Mouse (Mus musculus): ENCODE data around the gene Olfr1394. TPM values are rescaled to one million over a fixed set of nuclear protein-coding genes. Genes with fewer than 3 reads are reported as not detected.
"Not testable (repeated sequence)": the region's sequence is repeated elsewhere in the genome, so short reads cannot be mapped to it uniquely, and the experiment has no call there.

Gene Olfr1394
- polyA plus RNA-seq, 1 experiment = not detected

DNA sequence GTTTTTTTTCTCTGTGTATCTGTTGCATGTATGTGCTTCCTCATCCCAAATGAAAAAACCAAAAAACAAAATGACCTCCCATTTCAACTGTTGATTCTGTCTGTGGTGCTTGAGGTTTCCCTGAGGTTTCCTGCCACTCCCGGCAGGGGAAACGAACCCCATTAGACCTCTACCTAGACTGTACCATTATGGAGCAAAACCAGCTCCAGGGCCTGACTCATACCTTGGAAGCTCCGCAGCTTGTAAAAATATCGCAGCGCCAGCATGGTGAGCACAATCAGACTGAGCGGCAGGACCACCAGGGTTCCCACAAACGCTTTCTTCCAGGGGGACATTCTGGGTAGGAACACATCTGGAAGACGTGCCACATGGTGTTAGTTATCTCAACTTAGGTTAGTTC, 21.2 kb downstream of the Olfr1394 start:
- Histone ChIP-seq H3K4me1 (ENCODE audit: control insufficient read depth, insufficient read depth, insufficient read length, low read length) (peaks cover 30% of the 10 kb centered on the region), H3K4me3 (ENCODE audit: insufficient read depth, low read depth, low read length) (no peak overlapping the region), H3K27ac (replicated peaks; ENCODE audit: low read depth, low read length) (peak overlapping the region; percentile 64)

DNA sequence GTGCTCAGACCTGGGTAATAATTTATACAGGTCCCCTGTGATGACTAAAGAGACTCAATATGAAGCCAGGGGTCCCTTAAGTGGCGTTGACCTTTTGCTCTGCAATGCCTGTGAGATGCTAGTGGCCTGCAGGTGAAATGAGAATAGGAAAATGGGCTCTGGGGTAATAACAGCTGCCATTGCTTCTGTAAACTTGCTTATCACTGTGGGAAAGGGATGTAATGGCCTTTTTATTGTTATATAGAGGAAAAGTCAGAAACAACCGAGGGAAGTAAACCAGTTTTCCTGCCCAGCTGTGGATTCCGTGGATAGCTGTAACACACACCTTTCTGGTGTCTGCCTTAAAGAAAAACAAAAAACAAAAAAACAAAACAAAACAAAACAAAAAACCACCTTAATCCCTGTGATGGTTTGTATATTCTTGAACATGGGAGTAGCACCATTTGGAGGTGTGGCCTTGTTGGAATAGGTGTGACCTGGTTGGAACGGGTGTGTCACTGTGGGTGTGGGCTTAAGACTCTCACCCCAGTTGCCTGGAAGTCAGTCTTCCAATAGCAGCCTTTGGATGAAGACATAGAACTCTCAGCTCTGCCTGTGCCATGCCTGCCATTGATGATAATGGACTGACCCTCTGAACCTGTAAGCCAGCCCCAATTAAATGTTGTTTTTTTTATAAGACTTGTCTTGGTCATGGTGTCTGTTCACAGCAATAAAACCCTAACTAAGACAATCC, 22.0 kb downstream of the Olfr1394 start:
- H3K4me3 ChIP-seq (ENCODE audit: insufficient read depth, low read depth, low read length) = not testable (repeated sequence)
- H3K4me1 ChIP-seq (ENCODE audit: control insufficient read depth, insufficient read depth, insufficient read length, low read length) = peaks cover 32% of the 10 kb centered on the region
- H3K27ac ChIP-seq (replicated peaks; ENCODE audit: low read depth, low read length) = peak overlapping the region; percentile 64; the same call in 1 of the 2 replicates

DNA sequence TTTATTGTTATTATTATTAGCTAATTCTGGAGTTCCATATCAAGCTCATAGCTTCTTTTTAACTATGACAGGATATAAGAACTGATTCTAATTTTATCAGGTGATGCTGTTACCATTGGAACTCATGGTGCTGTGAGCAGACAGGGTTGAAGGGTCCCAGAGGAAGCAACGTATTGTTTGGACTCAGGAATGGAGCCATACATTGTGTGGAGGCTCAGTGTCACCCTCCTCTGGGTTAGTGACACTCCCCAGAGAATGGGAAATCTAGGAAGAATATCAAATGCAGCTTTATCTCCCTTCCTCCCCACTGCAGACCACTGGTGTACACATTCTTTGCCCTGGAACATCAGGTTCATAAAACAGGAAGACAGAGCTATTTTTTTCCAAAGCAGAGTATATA, 29.0 kb downstream of the Olfr1394 start:
- Histone ChIP-seq H3K27ac (replicated peaks; ENCODE audit: low read depth, low read length) (peak overlapping the region; percentile 99), H3K4me3 (ENCODE audit: insufficient read depth, low read depth, low read length) (0 out of 2 replicates have a peak overlapping the region, but pooled peaks have one; percentile 61), H3K4me1 (ENCODE audit: control insufficient read depth, insufficient read depth, insufficient read length, low read length) (peaks cover 7% of the 10 kb centered on the region)

DNA sequence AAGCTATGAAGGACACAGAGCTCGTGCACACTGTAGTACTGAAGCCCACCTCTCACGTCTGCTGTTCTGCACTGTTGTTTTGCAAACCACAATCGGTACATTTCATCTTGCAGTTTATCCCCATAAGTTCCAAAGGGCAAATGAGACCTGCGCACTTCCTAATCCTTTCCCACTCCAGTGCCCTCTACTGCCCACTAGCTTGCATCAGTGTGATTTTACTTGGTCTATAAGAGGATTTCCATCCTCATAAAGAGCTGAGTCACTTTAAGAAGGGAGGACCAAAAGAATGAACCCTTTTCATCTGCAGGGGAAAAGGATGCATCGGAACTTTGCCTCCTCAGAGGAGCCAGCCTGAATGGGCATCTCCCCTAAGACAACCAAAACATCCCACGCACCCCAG, 32.3 kb downstream of the Olfr1394 start:
- H3K27ac ChIP-seq (replicated peaks; ENCODE audit: low read depth, low read length) = peak overlapping the region; percentile 99
- H3K4me1 ChIP-seq (ENCODE audit: control insufficient read depth, insufficient read depth, insufficient read length, low read length) = peaks cover 2% of the 10 kb centered on the region; the same call in 1 of the 2 replicates
- H3K4me3 ChIP-seq (ENCODE audit: insufficient read depth, low read depth, low read length) = peak overlapping the region; percentile 61

DNA sequence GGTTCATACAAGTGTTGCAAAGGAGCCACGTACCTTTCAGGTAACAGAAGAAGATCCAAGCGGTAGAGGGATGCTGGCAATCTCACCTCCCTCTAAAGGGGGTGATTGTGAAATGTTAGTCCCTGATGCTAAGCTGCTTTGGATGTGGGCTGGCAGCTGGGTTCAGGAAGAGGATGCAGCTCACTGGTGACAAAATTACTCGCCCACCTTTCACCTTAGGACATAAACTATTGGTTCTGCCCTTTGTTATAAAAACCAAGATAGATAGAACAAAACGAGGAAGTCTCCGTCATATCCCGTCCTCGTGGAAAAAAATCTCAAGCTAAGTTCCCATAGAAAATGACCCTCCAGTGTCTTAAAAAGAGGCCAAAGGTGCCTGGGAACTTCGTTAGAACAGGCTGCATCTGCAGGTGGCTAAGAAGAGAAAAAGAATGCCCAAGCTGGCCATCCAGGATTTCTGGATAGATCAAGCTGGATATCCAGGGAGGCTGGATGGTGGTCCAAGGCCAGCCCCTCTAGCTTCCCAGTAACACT, 32.8 kb downstream of the Olfr1394 start, which contains the start of gene Btnl9:
Gene Btnl9 (minus strand): TSS at position 205 of the 534 bp plus-strand sequence.
- H3K4me3 ChIP-seq (ENCODE audit: insufficient read depth, low read depth, low read length) = peak within 1 kb of the TSS; percentile 61
- H3K4me1 ChIP-seq (ENCODE audit: control insufficient read depth, insufficient read depth, insufficient read length, low read length) = peaks cover 2% of the 10 kb centered on the region; the same call in 1 of the 2 replicates
- H3K27ac ChIP-seq (replicated peaks; ENCODE audit: low read depth, low read length) = peak within 1 kb of the TSS; percentile 99

DNA sequence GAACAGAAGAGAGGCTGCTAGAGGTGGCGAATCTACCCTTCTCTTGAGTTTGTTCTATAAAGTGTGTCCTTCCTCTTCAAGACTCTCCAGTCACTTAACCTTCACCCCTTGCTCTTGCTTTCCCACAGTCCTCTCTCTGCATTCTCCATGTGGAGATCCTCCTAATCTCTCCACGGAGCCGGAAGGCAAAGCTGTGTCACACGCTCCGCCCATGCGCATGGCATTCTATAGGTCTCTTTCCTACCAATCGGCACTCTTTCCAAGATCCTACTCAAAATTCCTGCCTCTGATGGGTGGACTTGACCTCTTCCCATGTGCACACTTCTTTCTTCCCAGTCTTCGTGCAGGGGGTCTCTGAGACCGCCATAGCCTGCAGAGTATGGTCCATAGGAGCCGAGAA, 33.5 kb downstream of the Olfr1394 start:
- Histone ChIP-seq H3K4me1 (ENCODE audit: control insufficient read depth, insufficient read depth, insufficient read length, low read length) (peaks cover 2% of the 10 kb centered on the region; the same call in 1 of the 2 replicates), H3K27ac (replicated peaks; ENCODE audit: low read depth, low read length) (peak overlapping the region; percentile 99), H3K4me3 (ENCODE audit: insufficient read depth, low read depth, low read length) (peak overlapping the region; percentile 61)

DNA sequence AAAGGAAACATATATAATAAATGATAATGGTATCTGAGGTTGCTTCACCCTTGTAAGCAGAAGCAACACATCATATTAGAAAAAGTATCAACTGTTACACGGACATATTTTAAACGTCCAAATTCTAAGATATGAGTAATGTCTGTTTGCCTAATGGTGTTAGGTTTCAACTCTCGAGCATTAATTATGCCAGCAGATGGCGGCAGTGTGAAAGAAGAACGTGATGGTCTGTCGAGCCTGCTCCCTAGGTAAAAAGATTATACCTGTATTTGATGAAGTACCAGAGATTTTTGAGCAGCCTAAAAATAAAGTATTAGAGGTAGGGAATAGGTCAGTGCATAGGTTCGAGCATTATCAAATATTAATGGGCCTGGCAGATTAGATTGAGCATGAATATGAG, 35.6 kb downstream of the Olfr1394 start:
- Histone ChIP-seq H3K27ac (replicated peaks; ENCODE audit: low read depth, low read length) (no peak overlapping the region), H3K4me1 (ENCODE audit: control insufficient read depth, insufficient read depth, insufficient read length, low read length) (peaks cover 2% of the 10 kb centered on the region; the same call in 1 of the 2 replicates), H3K4me3 (ENCODE audit: insufficient read depth, low read depth, low read length) (no peak overlapping the region)

DNA sequence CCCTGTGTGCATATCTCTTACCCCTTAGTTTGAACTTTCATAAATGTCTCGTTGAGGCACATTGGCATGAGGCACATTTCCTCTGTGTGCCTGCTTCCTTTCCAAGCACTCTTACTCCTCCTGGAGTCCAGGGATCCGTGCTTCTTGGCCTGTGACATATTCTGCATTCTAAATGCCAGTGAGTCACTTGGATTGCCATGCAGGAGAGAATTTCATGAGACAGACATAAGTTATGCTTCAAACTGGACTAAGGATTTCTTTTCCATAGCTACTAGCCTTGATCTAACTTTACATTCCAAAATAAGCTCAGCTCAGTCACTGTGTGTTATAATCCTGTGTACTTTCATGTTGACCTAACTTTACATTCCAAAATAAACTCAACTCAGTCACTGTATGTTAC, 36.9 kb downstream of the Olfr1394 start:
- H3K4me3 ChIP-seq (ENCODE audit: insufficient read depth, low read depth, low read length) = no peak overlapping the region
- H3K27ac ChIP-seq (replicated peaks; ENCODE audit: low read depth, low read length) = no peak overlapping the region
- peaks cover 2% of the 10 kb centered on the region; the same call in 1 of the 2 replicates for H3K4me1 ChIP-seq (ENCODE audit: control insufficient read depth, insufficient read depth, insufficient read length, low read length)

DNA sequence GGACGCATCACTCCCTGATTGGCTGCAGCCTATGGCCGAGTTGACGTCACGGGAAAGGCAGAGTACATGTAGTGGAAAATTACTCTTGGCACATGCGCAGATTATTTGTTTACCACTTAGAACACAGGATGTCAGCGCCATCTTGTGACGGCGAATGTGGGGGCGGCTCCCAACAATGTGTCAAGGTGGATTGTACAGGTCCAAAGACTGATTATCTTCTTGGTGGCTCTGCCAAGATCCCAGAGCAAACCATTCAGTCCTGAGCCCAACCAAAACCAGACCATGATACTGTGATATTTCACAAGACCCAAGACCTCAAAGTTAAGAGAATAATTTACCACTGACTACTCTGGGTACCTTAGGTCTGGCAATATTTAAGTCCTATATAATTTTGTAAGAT, 40.6 kb downstream of the Olfr1394 start:
- not testable (repeated sequence) for H3K4me3 ChIP-seq (ENCODE audit: insufficient read depth, low read depth, low read length); H3K4me1 ChIP-seq (ENCODE audit: control insufficient read depth, insufficient read depth, insufficient read length, low read length)
- H3K27ac ChIP-seq (replicated peaks; ENCODE audit: low read depth, low read length) = peak overlapping the region; percentile 69

DNA sequence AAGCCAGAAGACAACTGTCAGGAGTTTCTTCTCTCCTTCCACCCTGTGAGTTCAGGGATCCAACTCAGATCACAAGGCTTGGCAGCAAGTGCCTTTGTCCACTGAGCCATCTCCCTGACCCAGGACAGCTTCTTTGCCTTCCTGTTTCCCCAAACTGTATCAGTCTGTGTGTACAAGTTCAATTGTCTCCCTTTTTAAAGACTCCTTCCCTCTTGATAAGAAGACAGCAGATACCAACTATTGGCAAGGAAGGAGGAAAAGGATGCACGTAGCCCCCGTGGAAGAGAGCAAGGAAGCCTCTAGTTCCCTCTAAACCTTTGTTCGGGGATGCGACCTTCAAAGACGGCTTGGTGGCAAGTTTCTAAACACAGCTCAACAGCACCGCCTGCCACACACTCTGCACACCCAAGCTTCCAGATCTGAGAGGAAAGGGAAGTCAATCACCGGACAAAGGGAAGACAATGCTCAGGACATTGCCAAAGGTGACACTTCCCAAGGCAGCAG, 41.7 kb downstream of the Olfr1394 start:
- H3K27ac ChIP-seq (replicated peaks; ENCODE audit: low read depth, low read length) = peak overlapping the region; percentile 96
- no peak overlapping the region; the same call in 1 of the 2 replicates for H3K4me3 ChIP-seq (ENCODE audit: insufficient read depth, low read depth, low read length)
- peaks cover 3% of the 10 kb centered on the region; the same call in 1 of the 2 replicates for H3K4me1 ChIP-seq (ENCODE audit: control insufficient read depth, insufficient read depth, insufficient read length, low read length)

DNA sequence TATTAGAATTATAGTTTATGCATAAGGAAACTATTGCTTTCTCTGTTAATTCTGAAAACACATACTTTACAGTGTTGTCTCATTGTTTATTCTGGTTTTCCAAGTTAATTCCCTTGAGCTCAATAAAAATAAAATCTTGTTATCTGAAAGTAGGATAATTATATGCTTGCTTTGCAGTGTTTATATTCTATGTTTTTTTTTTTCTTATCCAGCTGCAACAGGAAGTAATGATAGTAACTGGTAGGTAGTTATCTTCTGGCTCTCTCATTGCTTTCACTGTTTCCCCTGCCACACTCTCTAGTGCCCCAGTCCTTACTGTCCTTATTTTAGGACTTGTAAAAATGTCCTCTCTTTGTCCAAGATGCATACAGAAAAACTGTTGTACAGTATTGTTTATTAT, 46.5 kb downstream of the Olfr1394 start:
- peaks cover 8% of the 10 kb centered on the region; the same call in 1 of the 2 replicates for H3K4me1 ChIP-seq (ENCODE audit: control insufficient read depth, insufficient read depth, insufficient read length, low read length)
- H3K4me3 ChIP-seq (ENCODE audit: insufficient read depth, low read depth, low read length) = no peak overlapping the region
- H3K27ac ChIP-seq (replicated peaks; ENCODE audit: low read depth, low read length) = no peak overlapping the region

DNA sequence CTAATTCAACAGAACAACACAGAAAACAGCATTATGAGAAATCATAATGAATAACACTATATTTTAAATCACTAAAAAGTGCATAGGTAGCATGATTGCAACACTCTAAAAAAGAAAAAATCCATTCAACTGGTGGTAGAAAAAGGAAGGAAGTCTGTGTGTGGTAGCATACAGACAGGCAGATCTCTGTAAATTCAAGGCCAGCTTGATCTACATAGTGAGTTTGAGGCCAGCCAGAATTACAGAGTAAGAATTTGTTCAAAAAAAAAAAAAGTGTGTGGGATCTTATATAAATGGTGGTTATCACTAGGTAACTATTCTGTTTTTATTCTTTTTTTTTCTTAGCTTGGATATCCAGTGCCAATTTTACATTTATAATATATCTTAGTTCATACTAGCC, 47.0 kb downstream of the Olfr1394 start:
- Histone ChIP-seq H3K4me3 (ENCODE audit: insufficient read depth, low read depth, low read length) (no peak overlapping the region), H3K4me1 (ENCODE audit: control insufficient read depth, insufficient read depth, insufficient read length, low read length) (peaks cover 8% of the 10 kb centered on the region; the same call in 1 of the 2 replicates), H3K27ac (replicated peaks; ENCODE audit: low read depth, low read length) (no peak overlapping the region)

DNA sequence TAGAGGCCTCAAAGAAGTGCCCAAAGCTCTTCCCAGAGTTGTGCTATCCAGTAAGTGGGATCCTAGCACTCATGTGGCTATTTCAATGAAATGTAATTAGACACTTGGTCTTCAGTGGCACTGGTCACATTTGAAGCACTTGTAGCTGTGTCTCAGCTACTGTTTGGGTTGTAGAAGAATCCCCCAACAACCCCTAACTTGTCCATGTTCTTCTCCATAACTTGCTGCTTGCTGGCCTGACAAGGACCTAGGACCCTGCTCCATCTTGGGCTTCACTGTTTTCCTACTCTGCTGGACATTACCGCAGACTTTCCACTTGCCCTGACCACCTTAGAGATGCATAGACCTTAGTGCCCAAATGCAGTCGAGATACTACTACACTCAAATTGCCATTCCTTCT, 47.9 kb downstream of the Olfr1394 start:
- Histone ChIP-seq H3K4me1 (ENCODE audit: control insufficient read depth, insufficient read depth, insufficient read length, low read length) (peaks cover 6% of the 10 kb centered on the region; the same call in 1 of the 2 replicates), H3K27ac (replicated peaks; ENCODE audit: low read depth, low read length) (peak overlapping the region; percentile 100), H3K4me3 (ENCODE audit: insufficient read depth, low read depth, low read length) (peak overlapping the region; percentile 89)

DNA sequence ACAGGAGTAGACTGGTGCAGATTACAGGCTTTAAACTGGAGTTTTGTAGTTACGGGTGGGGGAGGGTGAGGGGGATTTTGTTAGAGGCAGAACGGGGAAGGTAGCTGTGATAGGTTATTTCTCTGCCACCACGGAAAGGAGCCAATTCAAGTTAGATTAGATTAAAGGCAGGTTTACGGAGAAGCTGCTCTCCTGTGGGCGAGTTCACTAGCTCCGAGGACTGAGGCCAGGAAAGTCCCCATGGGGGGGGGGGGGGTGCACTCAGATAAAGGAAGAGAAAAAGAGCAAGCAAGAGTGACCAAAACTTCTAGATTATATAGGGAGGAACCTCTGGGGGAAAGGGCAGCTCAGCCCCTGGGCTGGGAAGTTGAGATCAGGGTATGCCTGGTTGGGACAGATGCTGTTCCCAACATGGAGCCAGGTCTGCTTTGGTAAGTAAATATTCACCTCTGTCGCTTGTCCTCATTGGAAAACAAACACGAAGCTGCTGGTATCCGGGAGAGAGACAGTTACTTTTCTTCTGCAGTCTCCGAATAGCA, 48.4 kb downstream of the Olfr1394 start:
- Histone ChIP-seq H3K27ac (replicated peaks; ENCODE audit: low read depth, low read length) (peak overlapping the region; percentile 100), H3K4me1 (ENCODE audit: control insufficient read depth, insufficient read depth, insufficient read length, low read length) (peaks cover 6% of the 10 kb centered on the region; the same call in 1 of the 2 replicates), H3K4me3 (ENCODE audit: insufficient read depth, low read depth, low read length) (peak overlapping the region; percentile 89)

DNA sequence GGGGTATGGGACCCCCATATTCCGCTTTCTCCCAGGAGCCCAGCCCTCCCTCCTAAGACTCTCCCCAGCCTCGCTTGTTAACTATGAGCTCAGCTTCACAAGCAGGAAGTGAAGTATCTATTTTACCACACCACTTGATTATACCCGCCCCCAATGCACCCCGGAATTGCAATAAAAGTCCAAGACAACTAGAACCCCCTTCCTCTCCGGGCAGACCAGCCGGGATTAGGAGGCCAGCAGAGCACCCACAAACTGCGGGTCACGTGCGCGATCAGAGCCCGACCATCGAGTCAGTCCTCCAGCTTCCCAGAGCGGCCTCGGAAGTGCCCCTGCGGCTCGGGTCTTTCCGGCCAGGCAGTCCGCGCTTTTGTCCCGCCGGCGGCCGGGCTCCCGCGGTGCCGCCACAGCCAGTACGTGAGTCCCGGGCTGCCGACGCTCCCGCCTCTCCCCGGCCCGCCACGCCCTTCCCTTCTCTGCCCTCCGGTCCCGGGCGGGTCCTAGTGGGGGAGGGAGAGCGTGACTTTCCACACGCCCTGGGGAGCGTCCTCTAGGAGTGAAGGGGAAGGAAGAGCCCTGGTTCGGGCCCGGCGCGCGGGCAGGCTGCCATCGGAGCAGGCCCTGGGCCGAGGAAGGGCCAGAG, 49.1 kb downstream of the Olfr1394 start, which contains the start of gene Zfp62:
Gene Zfp62 (plus strand): TSS at position 164 of the 640 bp plus-strand sequence.
- Histone ChIP-seq H3K4me3 (ENCODE audit: insufficient read depth, low read depth, low read length) (peak within 1 kb of the TSS; percentile 89), H3K4me1 (ENCODE audit: control insufficient read depth, insufficient read depth, insufficient read length, low read length) (peaks cover 6% of the 10 kb centered on the region; the same call in 1 of the 2 replicates), H3K27ac (replicated peaks; ENCODE audit: low read depth, low read length) (peak within 1 kb of the TSS; percentile 100)

All from brown adipose tissue, adult 24 weeks (tissue).